Mouse (Mus musculus) left cerebral cortex, adult 9 months (tissue): Measurements from ENCODE around the gene Pnpla3.
"Not testable (repeated sequence)": the region's sequence is repeated elsewhere in the genome, so short reads cannot be mapped to it uniquely, and the experiment has no call there.

Source experiments
- DNase-seq, 2 experiments: peaks; one replicate each; pipeline ENCODE4 v3.0.0; 2022; ENCODE audit warnings: low spot score in 2 of 2

Gene Pnpla3

GRCm38 (mm10) chr15:84167600-84167999 lies at the start of gene Pnpla3:
Gene Pnpla3 (plus strand): TSS chr15:84167837.
- peak; percentile 92 to 97 for DNase-seq

DNA sequence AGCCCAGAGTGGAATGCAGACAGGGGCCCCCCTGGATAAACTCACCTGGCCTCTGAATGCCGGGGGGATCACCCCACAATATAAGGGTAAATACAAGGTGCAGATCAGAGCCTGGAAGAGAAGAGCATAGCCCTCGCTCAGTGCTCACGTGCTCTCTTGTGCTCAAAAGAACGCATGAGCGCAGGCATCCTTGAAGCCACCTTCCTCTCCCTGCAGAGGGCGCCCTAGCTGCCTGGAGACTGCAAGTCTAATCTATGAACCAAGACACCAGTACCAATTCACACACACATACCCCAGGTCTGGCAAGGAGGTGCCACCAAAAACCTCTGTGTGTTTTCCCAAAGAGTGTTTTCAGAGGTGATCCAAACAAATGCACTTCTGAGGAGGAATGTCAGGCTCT lies 47.0 kb upstream of the Pnpla3 start:
- no peak for DNase-seq

DNA sequence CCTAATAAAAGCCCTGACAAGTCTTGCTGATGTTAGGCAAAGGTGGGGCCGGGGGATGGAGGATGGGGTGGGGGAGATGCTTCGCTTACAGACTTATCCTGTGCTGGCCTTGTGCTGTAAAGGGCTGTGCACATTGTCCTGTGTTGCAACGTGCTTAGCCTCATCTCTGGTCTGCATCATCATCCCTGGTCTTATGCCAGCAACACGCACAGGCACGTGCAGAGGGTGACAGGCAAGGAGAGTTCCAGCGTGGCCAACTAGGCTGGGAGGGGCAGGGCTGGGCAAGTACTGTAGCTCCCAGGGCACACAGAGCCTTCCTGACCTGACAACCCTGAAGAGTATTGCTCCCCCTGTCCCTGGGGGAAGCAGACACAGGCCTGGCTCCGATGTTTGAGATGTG lies 46.6 kb upstream of the Pnpla3 start:
- DNase-seq, result no peak

- no peak for DNase-seq
These were observed 44.6 kb upstream of the Pnpla3 start, which contains the start of gene Pnpla5 for GRCm38 (mm10) chr15:84123075-84123474. Gene Pnpla5 (minus strand): TSS chr15:84123175.

DNA sequence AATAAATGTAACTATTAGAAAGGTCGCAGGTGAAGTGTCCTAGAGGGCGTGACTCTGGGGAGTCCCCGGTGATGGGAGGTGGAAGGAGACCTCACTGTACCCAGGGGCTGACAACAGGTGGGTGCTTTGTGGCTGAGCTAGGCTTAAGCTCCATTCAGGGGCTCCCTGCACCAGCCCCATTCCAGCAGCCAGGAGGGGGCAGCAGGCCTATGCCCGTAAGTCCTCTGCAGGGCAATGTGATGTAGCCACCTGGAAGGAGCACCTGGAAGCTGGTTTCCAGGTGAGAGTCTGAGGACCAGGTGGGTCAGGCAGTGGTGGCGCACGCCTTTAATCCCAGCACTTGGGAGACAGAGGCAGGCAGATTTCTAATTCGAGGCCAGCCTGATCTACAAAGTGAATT lies 43.6 kb upstream of the Pnpla3 start:
- no peak for DNase-seq

DNA sequence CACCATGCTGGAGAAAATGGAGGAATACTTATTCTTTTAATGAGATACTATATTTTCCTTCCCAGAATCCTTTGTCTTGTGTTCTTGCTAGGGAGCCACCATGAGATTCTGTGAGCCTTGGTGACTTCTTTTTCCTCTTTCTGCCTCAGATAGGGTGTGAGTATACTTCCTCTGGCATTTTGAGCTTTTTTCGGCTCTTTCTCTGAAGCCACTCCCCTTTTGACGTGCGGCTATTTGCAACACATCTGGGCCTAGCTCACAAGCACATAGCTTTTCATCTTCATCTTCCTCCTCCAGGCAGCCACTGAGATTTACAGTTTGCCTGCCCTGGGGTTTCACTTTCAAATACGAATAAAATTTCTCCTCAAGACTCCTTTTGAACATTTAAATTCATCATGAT lies 41.2 kb upstream of the Pnpla3 start:
- DNase-seq, result no peak

GRCm38 (mm10) chr15:84126871-84127270 lies 40.8 kb upstream of the Pnpla3 start:
- DNase-seq, result no peak

- no peak for DNase-seq
These were observed 36.4 kb upstream of the Pnpla3 start for GRCm38 (mm10) chr15:84131096-84131786.

DNA sequence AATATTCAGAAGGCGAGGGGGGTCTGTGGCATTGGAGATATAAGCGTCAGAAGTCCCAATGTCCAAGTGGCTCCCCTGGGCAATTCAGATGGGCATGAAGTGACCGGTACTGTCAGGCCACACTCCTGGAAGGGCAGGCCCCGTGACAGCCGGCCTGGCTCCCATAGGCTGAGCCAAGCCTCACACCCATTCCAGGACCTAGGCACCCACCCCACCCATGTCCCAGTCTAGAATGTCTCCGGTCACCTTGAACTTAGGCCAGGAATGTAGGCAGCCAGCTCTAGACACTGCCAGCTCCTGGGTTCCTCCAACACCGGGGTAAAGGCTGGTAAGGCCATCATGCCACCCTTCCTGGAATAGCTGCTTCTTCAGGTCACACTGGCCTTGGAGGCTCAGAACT lies 35.7 kb upstream of the Pnpla3 start:
- DNase-seq, result no peak

GRCm38 (mm10) chr15:84133440-84133839 lies 34.2 kb upstream of the Pnpla3 start:
- DNase-seq, result no peak

- no peak for DNase-seq
These were observed 32.2 kb upstream of the Pnpla3 start for GRCm38 (mm10) chr15:84135472-84135871.

DNA sequence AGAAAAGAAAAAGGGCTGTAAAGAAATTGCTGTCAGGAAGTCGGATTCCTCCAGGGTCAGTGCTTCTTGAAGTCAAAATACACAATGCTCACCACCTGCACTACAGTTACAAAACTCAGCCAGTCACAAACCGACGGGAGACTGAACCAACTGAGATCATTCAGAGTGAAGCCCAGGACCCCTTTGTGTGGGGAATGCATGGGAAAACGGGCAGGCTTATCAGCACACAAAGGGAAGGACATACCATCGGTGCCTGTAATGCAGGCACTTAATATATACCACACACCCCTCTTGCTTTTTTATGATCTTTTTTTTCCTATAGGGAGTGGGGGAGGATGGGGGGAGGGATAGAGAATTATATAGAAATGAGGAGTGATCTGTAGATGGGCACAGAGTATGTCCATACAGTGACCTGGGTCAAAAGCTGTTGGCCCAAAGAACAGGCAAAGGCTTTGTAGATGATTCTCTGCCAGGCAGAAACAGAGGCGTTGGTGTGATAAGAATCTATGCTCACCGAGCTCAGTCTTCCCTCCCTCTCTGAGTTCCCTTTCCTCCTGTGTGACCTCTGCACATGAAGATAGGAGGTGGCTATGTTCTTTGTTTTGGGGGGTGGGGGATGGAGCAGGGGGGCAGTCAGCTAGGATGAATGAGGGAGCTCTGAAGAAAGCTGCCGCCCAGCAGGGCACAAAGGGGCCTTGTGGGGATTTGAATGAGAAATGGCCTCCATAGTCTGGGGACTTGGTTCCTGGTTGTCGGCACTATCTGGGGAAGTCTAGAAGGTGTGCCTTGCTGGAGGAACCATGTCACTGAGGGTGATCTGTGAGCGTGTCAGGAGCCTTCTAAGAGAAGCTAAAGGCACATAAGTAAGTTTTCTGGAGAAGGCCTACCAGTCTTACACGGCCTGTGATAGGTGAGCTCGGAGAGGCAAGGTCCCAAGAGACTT lies 30.9 kb upstream of the Pnpla3 start:
- no peak for DNase-seq

DNA sequence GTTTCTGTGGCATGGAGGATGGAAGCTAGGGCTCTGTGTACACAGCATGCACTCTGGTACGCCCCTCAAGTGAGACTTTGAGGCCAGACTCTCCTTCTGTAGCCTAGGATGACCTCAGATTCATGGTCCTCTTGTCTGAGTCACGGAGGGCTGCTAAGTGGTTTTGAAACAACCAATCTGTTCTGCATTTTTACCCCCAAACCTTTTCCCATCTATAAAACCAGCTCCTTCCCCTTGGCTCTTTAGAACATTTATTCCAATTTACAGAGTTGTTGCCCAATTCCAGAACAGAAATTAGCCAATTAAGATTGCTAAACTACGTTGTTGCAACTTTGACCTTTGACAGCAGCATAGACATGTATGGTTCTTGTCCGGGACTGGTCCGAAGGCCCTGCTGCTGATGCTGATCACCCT lies 28.0 kb upstream of the Pnpla3 start:
- DNase-seq, result no peak

DNA sequence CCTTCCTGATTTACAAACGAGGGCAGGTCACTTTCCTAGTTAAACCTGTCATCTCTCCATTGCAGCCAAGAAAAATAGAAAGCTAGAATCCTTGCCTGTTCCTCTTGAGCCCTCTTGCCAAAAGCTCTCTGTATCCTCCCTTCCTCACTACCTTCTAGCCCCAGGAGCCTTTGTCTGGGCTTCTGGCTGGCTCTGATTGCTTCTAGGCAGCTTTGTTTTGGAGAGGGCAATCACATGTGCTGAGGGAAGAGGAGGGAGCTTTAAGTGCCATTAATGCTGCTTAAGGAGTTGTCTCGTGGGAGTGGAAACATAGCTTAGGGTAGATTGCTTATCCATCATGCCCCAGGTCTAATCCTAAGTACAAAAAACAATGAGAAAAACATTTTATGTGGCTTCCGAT lies 27.5 kb upstream of the Pnpla3 start:
- DNase-seq, result no peak

GRCm38 (mm10) chr15:84140929-84141328 lies 26.7 kb upstream of the Pnpla3 start:
- no peak for DNase-seq

- no peak for DNase-seq
These were observed 11.5 kb upstream of the Pnpla3 start for GRCm38 (mm10) chr15:84156158-84156557.

DNA sequence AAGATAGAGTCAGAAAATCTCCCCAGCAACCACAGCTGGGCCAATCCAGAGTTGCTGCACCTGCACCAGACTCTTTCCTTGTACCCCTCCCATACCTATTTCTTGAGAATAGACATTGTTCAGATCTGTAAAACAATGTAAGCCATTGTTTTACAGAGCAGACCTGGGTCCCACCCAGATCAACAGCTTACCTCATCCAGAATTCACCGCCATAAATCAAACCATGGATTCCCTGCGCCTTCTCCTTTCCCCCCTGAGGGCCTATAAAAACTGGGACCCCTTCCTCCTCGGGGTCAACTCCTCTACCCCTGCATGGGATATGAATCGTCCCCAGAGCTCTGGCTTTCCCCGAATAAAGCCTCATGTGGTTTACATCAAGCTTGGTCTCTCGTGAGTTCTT lies 10.1 kb upstream of the Pnpla3 start:
- DNase-seq, result not testable (repeated sequence)

DNA sequence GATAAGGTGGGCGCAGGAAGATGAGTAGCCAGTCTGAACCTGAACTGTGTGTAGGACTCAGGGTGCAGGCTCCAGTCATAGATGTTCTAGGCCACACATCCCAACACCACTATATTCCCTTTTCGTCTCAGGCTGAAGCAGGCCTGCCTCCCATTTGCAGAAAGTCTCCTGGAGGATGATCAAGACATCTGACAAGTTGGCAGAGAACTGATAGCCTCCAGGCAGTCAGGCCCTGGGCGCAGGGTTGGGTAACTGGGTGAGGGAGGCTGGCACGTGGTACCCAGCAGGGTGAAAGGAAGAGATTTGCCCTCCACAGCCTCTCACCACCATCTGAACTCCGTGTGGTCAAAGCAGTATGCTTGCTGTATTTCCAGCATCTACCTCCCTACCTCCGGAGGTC lies 5.8 kb upstream of the Pnpla3 start:
- no peak for DNase-seq

DNA sequence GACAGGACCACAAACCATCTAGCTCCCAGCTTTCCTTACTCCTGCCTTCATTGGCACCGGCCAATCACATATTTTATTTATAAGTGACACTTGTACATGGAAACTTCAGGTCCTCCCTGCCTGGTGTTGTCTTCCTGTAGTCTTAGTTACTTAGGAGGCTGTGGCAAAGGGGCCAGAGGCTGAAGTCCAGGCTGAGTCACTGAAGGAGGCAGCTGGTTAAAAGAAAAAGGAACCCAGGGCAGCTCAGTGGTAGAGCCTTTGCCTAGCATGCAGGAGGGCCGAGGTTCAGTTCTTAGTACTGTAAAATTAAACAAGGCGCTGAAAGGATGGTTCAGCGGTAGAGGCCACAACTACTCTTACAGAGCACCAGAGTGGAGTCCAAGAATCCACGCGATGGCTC lies 819 bp upstream of the Pnpla3 start:
- no peak for DNase-seq

DNA sequence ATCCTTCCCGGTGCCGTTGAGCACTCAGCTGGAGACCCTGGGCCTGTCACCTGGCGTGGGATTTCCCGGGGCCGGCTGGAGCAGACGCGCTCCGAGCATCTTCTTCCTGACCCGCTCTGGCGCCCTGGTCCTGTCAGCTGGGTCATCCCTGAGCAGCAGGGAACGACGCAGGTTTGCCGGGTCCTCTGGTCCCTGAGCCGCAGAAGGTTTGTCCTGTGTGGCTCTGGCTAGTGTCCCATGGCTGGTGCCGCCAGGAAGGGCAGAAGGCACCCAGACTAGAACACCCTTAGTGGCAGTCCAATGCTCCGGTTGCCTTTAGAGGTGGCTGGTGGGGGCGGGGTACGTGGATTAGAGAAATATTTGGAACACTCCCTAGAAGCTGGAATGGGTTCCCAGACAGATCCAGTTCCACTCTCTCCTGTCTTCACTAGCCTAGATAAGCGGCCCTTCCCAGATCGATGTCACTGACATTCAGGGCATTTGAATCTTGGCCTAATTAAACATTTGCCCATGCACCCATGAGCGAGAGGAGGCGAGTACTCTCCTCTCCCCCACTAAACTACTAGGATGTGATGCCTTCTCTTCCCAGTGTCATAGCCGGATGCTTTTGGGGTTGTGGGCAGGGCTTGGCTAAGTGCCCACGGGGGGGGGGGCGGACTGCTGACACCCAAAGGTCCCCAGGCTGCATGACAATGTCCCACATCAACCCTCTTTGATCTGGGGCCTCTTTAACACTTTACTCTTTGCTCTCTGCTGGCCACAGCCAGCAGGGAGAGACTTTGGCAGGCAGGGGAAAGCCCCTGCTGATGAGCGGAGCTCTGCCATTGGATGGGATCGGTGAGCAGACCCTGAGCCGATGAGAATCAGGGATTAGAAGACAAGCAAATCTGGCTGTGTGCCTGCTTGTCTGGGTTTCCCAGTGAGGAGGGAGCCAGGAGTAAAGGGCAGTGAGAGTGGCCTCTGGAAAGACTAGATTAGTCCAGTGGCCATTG lies 829 bp downstream of the Pnpla3 start:
- peak in 1 of 2 experiments; percentile 22 for DNase-seq

DNA sequence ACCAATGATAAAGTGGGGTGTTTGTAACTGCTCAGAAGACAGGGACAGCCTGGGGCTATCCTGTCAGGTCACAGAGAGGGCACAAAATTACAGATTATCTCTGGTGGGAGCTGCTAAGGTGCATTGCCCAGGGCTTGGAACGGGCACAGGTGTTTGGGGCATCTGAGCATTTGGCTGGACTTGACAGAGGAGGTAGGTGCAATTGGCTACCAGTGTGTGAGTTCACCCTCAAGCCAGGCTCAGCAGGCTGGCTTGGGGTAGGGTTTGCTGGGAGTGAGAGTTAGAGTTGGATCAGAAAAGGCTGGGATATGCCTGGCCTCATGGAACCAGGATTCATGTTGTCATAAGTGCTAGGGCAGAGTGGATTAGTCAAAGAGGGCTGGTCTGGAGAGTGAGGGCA lies 1.9 kb downstream of the Pnpla3 start:
- no peak for DNase-seq

DNA sequence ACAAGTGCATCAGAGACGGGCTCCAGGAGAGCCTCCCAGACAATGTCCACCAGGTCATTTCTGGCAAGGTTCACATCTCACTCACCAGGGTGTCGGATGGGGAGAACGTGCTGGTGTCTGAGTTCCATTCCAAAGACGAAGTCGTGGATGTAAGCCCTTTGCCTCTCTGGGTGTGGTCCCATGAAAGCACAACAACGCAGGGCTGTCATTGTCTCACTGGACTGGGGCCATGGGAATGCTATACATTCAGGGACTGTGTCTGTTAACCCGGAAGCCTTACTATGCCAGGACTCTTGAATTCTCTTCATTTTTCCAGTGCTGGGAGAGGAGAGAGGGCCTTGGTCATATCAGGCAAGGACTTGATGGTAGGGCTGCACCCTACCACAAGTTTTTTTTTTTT lies 3.5 kb downstream of the Pnpla3 start:
- no peak for DNase-seq
